Mouse (Mus musculus) C2C12 (cell line): Measurements from ENCODE around the gene Adssl1. TPM values are rescaled to one million over a fixed set of nuclear protein-coding genes. Genes with fewer than 3 reads are reported as not detected.

Source experiments
- H3K27me3 ChIP-seq: one replicate; pipeline ENCODE4 v1.6.1; 2011; ENCODE audit not compliant: control insufficient read depth, insufficient read depth, insufficient read length
- H3K36me3 ChIP-seq: one replicate; pipeline ENCODE4 v1.6.1; 2011; ENCODE audit not compliant: control insufficient read depth, insufficient read depth
- H3K4me3 ChIP-seq: one replicate; pipeline ENCODE4 v1.5.1; 2011; ENCODE audit warnings: mild to moderate bottlenecking, control low read depth; ENCODE audit not compliant: poor library complexity, insufficient read depth, severe bottlenecking
- H3K79me2 ChIP-seq: one replicate; pipeline ENCODE4 v1.6.1; 2011; ENCODE audit not compliant: control insufficient read depth, insufficient read depth
- H3K79me3 ChIP-seq: one replicate; pipeline ENCODE4 v1.6.1; 2011; ENCODE audit warnings: low read depth, control low read depth
- H3ac ChIP-seq: one replicate; pipeline ENCODE3; 2011; ENCODE audit warnings: low read depth; ENCODE audit not compliant: control insufficient read depth, insufficient read length
- CEBPB ChIP-seq: IDR thresholded peaks from one replicate; pipeline ENCODE4 v1.6.1; 2011; ENCODE audit warnings: low read depth, mild to moderate bottlenecking, control low read depth, moderate library complexity
- CTCF ChIP-seq: IDR thresholded peaks from one replicate; pipeline ENCODE4 v1.5.1; 2011; ENCODE audit not compliant: control insufficient read depth, insufficient read depth, insufficient read length
- FOSL1 ChIP-seq: IDR thresholded peaks from one replicate; pipeline ENCODE4 v1.8.0; 2011; ENCODE audit warnings: mild to moderate bottlenecking, low read length; ENCODE audit not compliant: poor library complexity, insufficient read depth, severe bottlenecking
- MAX ChIP-seq: IDR thresholded peaks from one replicate; pipeline ENCODE4 v1.6.1; 2011; ENCODE audit warnings: mild to moderate bottlenecking, control low read depth
- MYOD1 ChIP-seq: IDR thresholded peaks from one replicate; pipeline ENCODE4 v1.6.1; 2011; ENCODE audit warnings: low read depth; ENCODE audit not compliant: control insufficient read depth, insufficient read length
- MYOG ChIP-seq: IDR thresholded peaks from one replicate; pipeline ENCODE4 v1.6.1; 2011; ENCODE audit not compliant: control insufficient read depth, insufficient read length; ENCODE audit errors: extremely low read depth
- USF1 ChIP-seq: IDR thresholded peaks from one replicate; pipeline ENCODE4 v1.6.1; 2011; ENCODE audit warnings: low read depth, mild to moderate bottlenecking, control low read depth, moderate library complexity
- polyA plus RNA-seq: library from polyadenylated mRNA; unstranded; fragments of >200 nt; fragmentation: generic; extraction: Trizol; gene quantifications from one replicate; pipeline ENCODE4 v1.2.1, GENCODE M21; 2012; ENCODE audit warnings: missing spikeins

The Adssl1 gene
- polyA plus RNA-seq, 1 experiment = 10.1 TPM

GRCm38 (mm10) chr12:112661851-112662250 is 42.0 kb downstream of the Adssl1 start:
- peaks cover 82% of the 10 kb centered on the region for H3K36me3 ChIP-seq
- TF ChIP-seq MAX (no peak), CTCF (no peak), FOSL1 (no peak), MYOG (no peak), USF1 (no peak), CEBPB (no peak), MYOD1 (no peak)
- H3K79me2 ChIP-seq = peaks cover 55% of the 10 kb centered on the region
- no peak overlapping the region for H3K4me3 ChIP-seq
- H3K79me3 ChIP-seq = peaks cover 18% of the 10 kb centered on the region
- no peaks in the 10 kb centered on the region for H3K27me3 ChIP-seq
- no peak overlapping the region for H3ac ChIP-seq

GRCm38 (mm10) chr12:112663303-112663702 is 43.5 kb downstream of the Adssl1 start:
- peaks cover 29% of the 10 kb centered on the region for H3K79me3 ChIP-seq
- TF ChIP-seq MYOD1 (no peak), MYOG (no peak), CTCF (no peak), MAX (no peak), FOSL1 (no peak), USF1 (no peak)
- H3K36me3 ChIP-seq = peaks cover 81% of the 10 kb centered on the region
- H3K4me3 ChIP-seq = no peak overlapping the region
- H3K79me2 ChIP-seq = peaks cover 69% of the 10 kb centered on the region
- no peaks in the 10 kb centered on the region for H3K27me3 ChIP-seq
- no peak overlapping the region for H3ac ChIP-seq

DNA sequence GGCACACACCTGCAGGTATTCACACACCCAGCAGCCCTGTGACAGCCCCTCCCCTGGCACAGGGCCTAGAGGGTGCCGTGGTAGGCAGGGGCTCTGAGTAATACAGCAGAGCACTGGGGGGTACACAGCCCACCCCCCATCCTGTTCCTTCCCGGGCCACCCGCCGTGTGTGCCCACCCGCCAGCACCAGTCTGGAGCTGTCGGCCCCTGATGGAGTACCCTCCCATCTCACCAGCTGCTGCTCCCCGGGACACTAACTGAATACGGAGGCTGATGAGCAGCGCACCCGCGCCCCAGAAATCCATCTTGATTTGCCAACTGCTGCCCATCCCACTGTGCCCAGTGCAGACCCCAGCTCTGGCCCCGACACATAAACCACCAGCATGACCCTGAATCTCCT is 43.9 kb downstream of the Adssl1 start:
- Histone ChIP-seq H3K36me3 (peaks cover 81% of the 10 kb centered on the region), H3K4me3 (no peak overlapping the region), H3ac (no peak overlapping the region), H3K27me3 (no peaks in the 10 kb centered on the region), H3K79me2 (peaks cover 73% of the 10 kb centered on the region), H3K79me3 (peaks cover 30% of the 10 kb centered on the region)
- TF ChIP-seq MAX (no peak), CEBPB (no peak), USF1 (no peak)

GRCm38 (mm10) chr12:112664124-112664523 is 44.3 kb downstream of the Adssl1 start:
- Histone ChIP-seq H3ac (no peak overlapping the region), H3K27me3 (no peaks in the 10 kb centered on the region), H3K79me2 (peaks cover 77% of the 10 kb centered on the region), H3K36me3 (peaks cover 81% of the 10 kb centered on the region), H3K79me3 (peaks cover 32% of the 10 kb centered on the region), H3K4me3 (no peak overlapping the region)
- TF ChIP-seq USF1 (no peak), CTCF (no peak)

- peaks cover 81% of the 10 kb centered on the region for H3K36me3 ChIP-seq
- peaks cover 36% of the 10 kb centered on the region for H3K79me3 ChIP-seq
Measured at GRCm38 (mm10) chr12:112664656-112665055, 44.8 kb downstream of the Adssl1 start.

GRCm38 (mm10) chr12:112665445-112665844 is 45.6 kb downstream of the Adssl1 start:
- Histone ChIP-seq H3K79me2 (peaks cover 85% of the 10 kb centered on the region), H3K36me3 (peaks cover 80% of the 10 kb centered on the region), H3K4me3 (no peak overlapping the region), H3K79me3 (peaks cover 44% of the 10 kb centered on the region), H3ac (no peak overlapping the region), H3K27me3 (no peaks in the 10 kb centered on the region)
- TF ChIP-seq CEBPB (no peak), FOSL1 (no peak), CTCF (no peak), MYOG (no peak), MYOD1 (no peak), USF1 (no peak), MAX (no peak)

More at GRCm38 (mm10) chr12:112664656-112665055, 44.8 kb downstream of the Adssl1 start:
- Histone ChIP-seq H3K79me2 (peaks cover 83% of the 10 kb centered on the region), H3ac (no peak overlapping the region), H3K4me3 (no peak overlapping the region), H3K27me3 (no peaks in the 10 kb centered on the region)
- TF ChIP-seq MYOG (no peak), MYOD1 (no peak), CEBPB (no peak), MAX (no peak), USF1 (no peak), CTCF (no peak), FOSL1 (no peak)
